In the genomic region with DNA sequence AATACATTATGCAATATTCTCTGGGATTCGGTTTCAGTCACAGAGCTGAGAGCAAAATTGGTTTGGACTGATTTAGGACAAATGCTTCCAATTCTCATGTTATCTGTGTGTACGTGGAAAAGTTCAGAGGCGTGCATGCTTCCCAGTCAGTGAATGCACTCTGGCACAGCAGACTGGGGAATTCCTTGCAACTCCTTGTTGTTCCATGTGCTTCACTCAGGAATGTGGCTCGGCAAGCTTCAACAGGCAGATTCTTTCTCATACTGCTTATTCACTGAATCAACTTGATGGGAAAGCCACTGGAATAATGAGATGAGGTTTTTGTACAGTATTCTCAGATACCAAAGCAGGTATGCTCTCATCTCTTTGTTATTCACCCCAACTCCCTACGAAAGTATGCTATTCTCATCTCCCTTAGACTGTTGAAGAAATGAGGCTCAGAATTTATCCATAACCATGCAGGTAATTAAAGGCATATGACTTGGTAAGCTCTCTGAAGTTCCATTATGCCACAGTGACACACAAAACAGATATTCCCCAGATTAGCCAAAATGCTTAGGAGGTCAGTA, we compare ENCODE assay signal across 9 mouse cellular contexts.
DNase-seq lines count a peak whose midpoint lies in the region; ATAC-seq and TF ChIP-seq lines count a peak whose summit lies in the region.
"Had no signal": no experiment of that assay in that cellular context is flagged by ENCODE, and none has a peak within 500 bp of the region (broad histone marks: within the 10 kb centered on the region; RNA-seq: fewer than 3 reads in every experiment).

No protein-coding gene starts in this region.

- H3K27ac ChIP-seq in kidney, adult 2 months (ENCODE audit: insufficient read depth, low read depth, low read length): no peak overlapping the region
- no peak overlapping the region for H3K27ac ChIP-seq in kidney, embryonic 15.5 days
- H3K27ac ChIP-seq in embryonic facial prominence, embryonic 12.5 days: no peak overlapping the region
- no peak overlapping the region for H3K27ac ChIP-seq in kidney, postnatal 0 days
- no peak overlapping the region for H3K27ac ChIP-seq in hindbrain, embryonic 13.5 days
- H3K27ac ChIP-seq: neural tube, embryonic 15.5 days had no signal

- no peaks in the 10 kb centered on the region for H3K9me3 ChIP-seq in kidney, embryonic 15.5 days (replicated peaks)
- no peaks in the 10 kb centered on the region for H3K9me3 ChIP-seq in embryonic facial prominence, embryonic 12.5 days
- no peaks in the 10 kb centered on the region for H3K9me3 ChIP-seq in kidney, postnatal 0 days (replicated peaks; ENCODE audit: low read length)
- H3K9me3 ChIP-seq in hindbrain, embryonic 13.5 days: no peaks in the 10 kb centered on the region
- H3K9me3 ChIP-seq: neural tube, embryonic 15.5 days had no signal

- no peaks in the 10 kb centered on the region; the same call in 1 of the 2 replicates for H3K4me1 ChIP-seq in kidney, adult 2 months (ENCODE audit: control insufficient read depth, insufficient read depth, low read length)
- H3K4me1 ChIP-seq in kidney, embryonic 15.5 days: no peaks in the 10 kb centered on the region
- H3K4me1 ChIP-seq in embryonic facial prominence, embryonic 12.5 days: 0 out of 2 replicates have a peak, but pooled peaks cover 6% of the 10 kb centered on the region
- no peaks in the 10 kb centered on the region for H3K4me1 ChIP-seq in kidney, postnatal 0 days (replicated peaks; ENCODE audit: insufficient read depth, low read length)
- H3K4me1 ChIP-seq in hindbrain, embryonic 13.5 days (replicated peaks): no peaks in the 10 kb centered on the region
- H3K4me1 ChIP-seq: neural tube, embryonic 15.5 days had no signal

- H3K27me3 ChIP-seq in kidney, adult 2 months (replicated peaks; ENCODE audit: control insufficient read depth, insufficient read depth, low read length): no peaks in the 10 kb centered on the region
- H3K27me3 ChIP-seq in kidney, embryonic 15.5 days: no peaks in the 10 kb centered on the region
- no peaks in the 10 kb centered on the region for H3K27me3 ChIP-seq in embryonic facial prominence, embryonic 12.5 days
- H3K27me3 ChIP-seq in kidney, postnatal 0 days (ENCODE audit: insufficient read depth, low read length): no peaks in the 10 kb centered on the region
- no peaks in the 10 kb centered on the region for H3K27me3 ChIP-seq in hindbrain, embryonic 13.5 days
- H3K27me3 ChIP-seq: neural tube, embryonic 15.5 days had no signal

- ATAC-seq in kidney, embryonic 15.5 days (replicated peaks; ENCODE audit: low FRiP score): no peak
- ATAC-seq in embryonic facial prominence, embryonic 12.5 days (ENCODE audit: insufficient number of reproducible peaks, insufficient read depth, low FRiP score, low TSS enrichment): 0 out of 2 replicates have a peak, but pooled peaks have one; percentile 35
- no peak for ATAC-seq in kidney, postnatal 0 days (replicated peaks; ENCODE audit: low FRiP score, low read depth)
- no peak for ATAC-seq in hindbrain, embryonic 13.5 days (ENCODE audit: low FRiP score)

- H3K36me3 ChIP-seq in kidney, adult 2 months (ENCODE audit: control insufficient read depth, insufficient read depth, low read length): no peaks in the 10 kb centered on the region
- H3K36me3 ChIP-seq in kidney, embryonic 15.5 days: no peaks in the 10 kb centered on the region
- no peaks in the 10 kb centered on the region for H3K36me3 ChIP-seq in embryonic facial prominence, embryonic 12.5 days
- H3K36me3 ChIP-seq in kidney, postnatal 0 days (ENCODE audit: insufficient read depth, low read length): no peaks in the 10 kb centered on the region
- no peaks in the 10 kb centered on the region for H3K36me3 ChIP-seq in hindbrain, embryonic 13.5 days
- H3K36me3 ChIP-seq: neural tube, embryonic 15.5 days had no signal

- TF ChIP-seq POLR2A in kidney, adult 2 months (IDR thresholded peaks at IDR 0.05; ENCODE audit: low read depth, low read length): no peak

- TF ChIP-seq CTCF in kidney, adult 2 months (conservative IDR thresholded peaks at IDR 0.05; ENCODE audit: insufficient read depth, insufficient read length, low read depth, low read length): no peak
- no peak for TF ChIP-seq CTCF in kidney, postnatal 0 days (IDR thresholded peaks at IDR 0.05; ENCODE audit: low read depth)

- DNase-seq in kidney, adult 2 months: peak; percentile 35
- DNase-seq in kidney, postnatal 0 days (ENCODE audit: low spot score): peak; percentile 61
- peak; percentile 86 for DNase-seq in lung, postnatal 36 days
- no peak for DNase-seq in left cerebral cortex, adult 18-20 months (ENCODE audit: low spot score in 2 of 2)
- DNase-seq in yolk sac, embryonic 10.5 days (ENCODE audit: low spot score): no peak

- no peak overlapping the region for H3K4me3 ChIP-seq in kidney, adult 2 months (ENCODE audit: insufficient read depth, low read depth, low read length)
- H3K4me3 ChIP-seq in kidney, embryonic 15.5 days (replicated peaks): no peak overlapping the region
- no peak overlapping the region for H3K4me3 ChIP-seq in embryonic facial prominence, embryonic 12.5 days
- H3K4me3 ChIP-seq in kidney, postnatal 0 days (replicated peaks; ENCODE audit: low read depth, low read length): no peak overlapping the region
- no peak overlapping the region for H3K4me3 ChIP-seq in hindbrain, embryonic 13.5 days
- H3K4me3 ChIP-seq: neural tube, embryonic 15.5 days had no signal

- 45% methylated on average over 5 of the region's 5 CpGs for WGBS in kidney, adult 2 months
- WGBS in kidney, embryonic 15.5 days: 52% methylated on average over 5 of the region's 5 CpGs
- WGBS in embryonic facial prominence, embryonic 12.5 days: 35% methylated on average over 5 of the region's 5 CpGs
- 53% methylated on average over 5 of the region's 5 CpGs for WGBS in kidney, postnatal 0 days
- 75% methylated on average over 5 of the region's 5 CpGs for WGBS in hindbrain, embryonic 13.5 days

- no peak overlapping the region for H3K4me2 ChIP-seq in kidney, embryonic 15.5 days
- H3K4me2 ChIP-seq in embryonic facial prominence, embryonic 12.5 days (replicated peaks): no peak overlapping the region
- no peak overlapping the region for H3K4me2 ChIP-seq in kidney, postnatal 0 days (ENCODE audit: low read length)
- no peak overlapping the region for H3K4me2 ChIP-seq in hindbrain, embryonic 13.5 days
- H3K4me2 ChIP-seq: neural tube, embryonic 15.5 days had no signal

- H3K9ac ChIP-seq in kidney, embryonic 15.5 days: no peak overlapping the region
- H3K9ac ChIP-seq in embryonic facial prominence, embryonic 12.5 days: no peak overlapping the region
- no peak overlapping the region for H3K9ac ChIP-seq in kidney, postnatal 0 days (ENCODE audit: low read depth, low read length)
- H3K9ac ChIP-seq in hindbrain, embryonic 13.5 days: no peak overlapping the region
- H3K9ac ChIP-seq: neural tube, embryonic 15.5 days had no signal

Comparison
In these comparisons a context has a peak if more than half of its experiments do, and no peak if none do; other contexts are left out.
1. DNase-seq: peak in kidney, adult 2 months (single experiment), kidney, postnatal 0 days (single experiment) and lung, postnatal 36 days (single experiment); none in left cerebral cortex, adult 18-20 months (0 of 2) and yolk sac, embryonic 10.5 days (single experiment).